Mouse (Mus musculus): ENCODE results near the gene Npm3.

GRCm38 (mm10) chr19:45722188-45722587 lies 27.2 kb downstream of the Npm3 start:
- TF ChIP-seq GATA1 (IDR thresholded peaks at IDR 0.05; ENCODE audit: borderline replicate concordance, low read length) (no peak), FLI1 (IDR thresholded peaks at IDR 0.05; ENCODE audit: low read length) (no peak)

Measured in megakaryocyte, embryonic 14.5 days (primary cell).